Mouse (Mus musculus) lung, postnatal 0 days (tissue): ENCODE measurements around the gene Pdzrn3. TPM values are rescaled to one million over a fixed set of nuclear protein-coding genes. Genes with fewer than 3 reads are reported as not detected.

Experiments
- ATAC-seq: fragments of 200-750 bp; cut with Nextera tagmentation; 2 replicates; pipeline ENCODE4 v1.8.0; 2017; ENCODE audit warnings: moderate library complexity
- DNase-seq: peaks from one replicate; pipeline ENCODE4 v3.0.0-alpha.2; 2016; ENCODE audit warnings: low spot score
- H3K27ac ChIP-seq: fragments of 300-500 bp; sonication (generic); 2 replicates; pipeline ENCODE4 v1.5.1; 2014; ENCODE audit warnings: antibody characterized with exemption, mild to moderate bottlenecking, low read length, mixed read lengths
- H3K27me3 ChIP-seq: fragments of 300-500 bp; sonication (generic); replicated peaks from 2 replicates; pipeline ENCODE4 v1.6.1; 2014; ENCODE audit warnings: low read length, mixed read lengths; ENCODE audit not compliant: insufficient read depth
- H3K36me3 ChIP-seq: fragments of 300-500 bp; sonication (generic); 2 replicates; pipeline ENCODE4 v1.6.1; 2014; ENCODE audit warnings: low read length, mixed read lengths; ENCODE audit not compliant: insufficient read depth
- H3K4me1 ChIP-seq: fragments of 300-500 bp; sonication (generic); 2 replicates; pipeline ENCODE4 v1.6.1; 2014; ENCODE audit warnings: antibody characterized with exemption, low read depth, low read length, mixed read lengths; ENCODE audit not compliant: insufficient read depth
- H3K4me2 ChIP-seq: fragments of 300-500 bp; sonication (generic); replicated peaks from 2 replicates; pipeline ENCODE4 v1.6.1; 2014; ENCODE audit warnings: low read depth, mild to moderate bottlenecking, low read length, moderate library complexity, mixed read lengths
- H3K4me3 ChIP-seq: fragments of 300-500 bp; sonication (generic); 2 replicates; pipeline ENCODE4 v1.5.1; 2014; ENCODE audit warnings: low read depth, low read length
- H3K9ac ChIP-seq: fragments of 300-500 bp; sonication (generic); replicated peaks from 2 replicates; pipeline ENCODE4 v1.6.1; 2014; ENCODE audit warnings: low read depth, mild to moderate bottlenecking
- H3K9me3 ChIP-seq: fragments of 300-500 bp; sonication (generic); 2 replicates; pipeline ENCODE4 v1.6.1; 2016; ENCODE audit warnings: low read length, mixed read lengths
- CTCF ChIP-seq: IDR thresholded peaks from 2 replicates; pipeline ENCODE4 v1.5.1; 2016; ENCODE audit warnings: antibody characterized with exemption, mild to moderate bottlenecking
- EP300 ChIP-seq: IDR thresholded peaks from 2 replicates; pipeline ENCODE4 v1.6.1; 2016; ENCODE audit warnings: antibody characterized with exemption, mild to moderate bottlenecking, control low read depth
- WGBS: fragments of 180-500 bp; shearing (Covaris S2); extraction: QIAGEN DNeasy Blood & Tissue Kit; methylation state at CpG from one replicate; pipeline ENCODE4 v1.1.7; 2014; 5-methylcytosine and 5-hydroxymethylcytosine counted together
- polyA plus RNA-seq: library from polyadenylated mRNA; unstranded; fragments of >200 nt; fragmentation: Nextera tagmentation; extraction: Ambion mirVana; gene quantifications from 2 replicates; pipeline ENCODE4 v1.2.1, GENCODE M21; 2015

Pdzrn3 gene
- polyA plus RNA-seq, 1 experiment from 2014 or later, result 7.4 TPM

DNA sequence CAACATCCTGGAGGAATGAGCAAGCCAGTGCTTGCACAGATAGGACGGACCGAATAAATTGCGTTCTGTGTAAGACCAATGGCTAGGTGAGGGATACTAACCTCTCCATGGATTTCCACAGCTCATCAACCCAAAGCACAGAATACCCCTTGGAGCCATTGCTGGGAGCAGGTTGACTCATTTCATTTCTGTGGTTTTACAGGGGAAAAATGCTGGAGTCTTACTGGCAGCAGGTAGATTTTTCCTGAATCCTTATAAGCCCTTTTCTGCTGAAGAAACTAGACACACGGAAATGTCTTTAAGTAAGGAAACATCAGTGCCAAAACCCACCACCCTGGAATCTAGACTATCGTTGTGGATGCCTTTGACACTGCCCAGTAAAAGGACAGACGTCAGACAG lies 72.2 kb downstream of the Pdzrn3 start:
- Histone ChIP-seq H3K27ac (no peak overlapping the region), H3K4me1 (no peaks in the 10 kb centered on the region)
- 84% methylated on average over 6 of the region's 6 CpGs for WGBS

DNA sequence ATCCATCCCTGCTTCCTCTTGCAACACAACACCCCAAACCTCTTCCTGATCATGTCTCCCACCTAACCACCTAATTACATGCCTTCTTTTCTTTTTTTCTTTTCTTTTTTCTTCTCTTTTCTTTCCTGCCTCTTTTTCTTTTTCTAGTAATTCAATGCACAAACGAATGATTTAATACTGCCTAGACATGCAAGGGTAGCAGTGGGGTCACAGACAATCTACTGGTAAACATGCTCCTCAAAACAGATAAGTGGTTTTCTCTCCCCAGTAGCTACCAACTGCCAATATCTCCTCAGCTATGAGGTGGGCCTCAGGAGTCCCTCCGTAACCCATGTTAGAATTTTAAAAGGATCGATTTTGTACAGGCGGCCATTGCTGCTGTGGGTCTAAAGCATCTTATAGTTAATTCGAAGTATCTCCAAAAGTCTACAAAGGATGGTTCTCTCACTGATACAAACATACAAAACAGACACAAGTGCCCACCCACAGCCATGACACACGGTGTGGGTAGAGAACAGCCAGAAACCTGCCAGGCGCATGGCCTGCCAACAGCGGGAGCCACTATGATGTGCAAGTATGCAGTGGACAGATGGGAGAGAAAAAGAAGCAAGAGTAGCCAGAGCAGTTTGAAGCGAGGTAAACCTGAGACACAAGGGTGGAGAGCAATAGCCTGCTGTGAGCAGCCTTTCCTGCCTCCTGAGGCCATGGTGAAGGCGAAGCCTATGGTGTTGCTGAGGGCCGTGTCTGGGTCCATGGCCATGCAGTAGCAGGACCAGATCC lies 73.5 kb downstream of the Pdzrn3 start:
- no peak overlapping the region for H3K27ac ChIP-seq
- H3K27me3 ChIP-seq, result no peaks in the 10 kb centered on the region
- ATAC-seq, result no peak
- H3K4me1 ChIP-seq, result no peaks in the 10 kb centered on the region
- WGBS, result 90% methylated on average over 11 of the region's 11 CpGs
- H3K4me2 ChIP-seq, result no peak overlapping the region
- H3K4me3 ChIP-seq, result no peak overlapping the region
- no peaks in the 10 kb centered on the region for H3K36me3 ChIP-seq
- H3K9ac ChIP-seq, result no peak overlapping the region
- DNase-seq, result no peak
- no peaks in the 10 kb centered on the region for H3K9me3 ChIP-seq
- no peak for TF ChIP-seq EP300
- no peak for TF ChIP-seq CTCF

More for the DNA sequence above, 72.2 kb downstream of the Pdzrn3 start:
- H3K4me3 ChIP-seq, result no peak overlapping the region
- TF ChIP-seq CTCF (no peak), EP300 (no peak)
- DNase-seq (no peak), ATAC-seq (no peak)
- H3K36me3 ChIP-seq, result no peaks in the 10 kb centered on the region
- no peaks in the 10 kb centered on the region for H3K9me3 ChIP-seq
- H3K27me3 ChIP-seq, result no peaks in the 10 kb centered on the region
- no peak overlapping the region for H3K4me2 ChIP-seq
- no peak overlapping the region for H3K9ac ChIP-seq

DNA sequence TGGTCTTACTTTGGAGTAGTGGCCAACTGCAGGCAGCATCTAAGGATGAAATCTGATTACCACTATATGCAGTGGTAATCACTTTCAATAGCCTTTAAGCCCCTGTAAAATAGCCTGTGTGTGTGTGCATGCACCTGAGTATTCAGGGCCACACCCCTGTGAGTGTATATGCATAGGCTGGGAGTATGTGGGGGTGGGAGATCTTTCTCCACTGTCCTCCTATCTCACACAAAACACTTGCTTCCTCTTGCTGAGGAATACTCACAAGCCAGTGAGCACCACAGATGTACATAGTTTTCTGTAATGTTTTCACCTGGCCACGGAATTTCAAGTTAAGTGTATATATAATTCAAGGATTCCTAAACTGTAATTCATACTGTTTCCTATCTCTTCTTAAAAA lies 74.2 kb downstream of the Pdzrn3 start:
- TF ChIP-seq EP300 (no peak), CTCF (no peak)
- 88% methylated on average over 1 of the region's 1 CpGs for WGBS

DNA sequence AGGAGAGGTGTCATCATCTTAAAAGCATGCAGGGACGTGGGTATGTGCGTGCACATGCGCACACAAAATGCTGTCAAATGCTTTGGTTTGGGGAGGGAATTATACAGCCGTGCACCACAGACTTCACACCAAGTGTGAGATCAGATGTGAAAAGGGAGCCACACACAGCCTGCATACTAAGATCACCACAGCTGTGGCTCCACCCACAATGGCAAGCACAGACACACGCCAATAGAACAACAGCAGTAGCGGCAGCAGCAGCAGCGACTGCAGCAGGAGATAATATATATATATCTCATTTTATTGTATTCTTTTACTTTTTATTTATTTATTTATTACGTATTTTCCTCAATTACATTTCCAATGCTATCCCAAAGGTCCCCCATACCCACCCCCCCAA lies 76.5 kb downstream of the Pdzrn3 start:
- Histone ChIP-seq H3K36me3 (no peaks in the 10 kb centered on the region), H3K4me1 (no peaks in the 10 kb centered on the region), H3K9ac (no peak overlapping the region), H3K27me3 (no peaks in the 10 kb centered on the region), H3K4me2 (no peak overlapping the region), H3K9me3 (no peaks in the 10 kb centered on the region), H3K4me3 (no peak overlapping the region), H3K27ac (no peak overlapping the region)
- DNase-seq, result no peak
- ATAC-seq, result no peak
- TF ChIP-seq EP300 (no peak), CTCF (no peak)
- WGBS, result 94% methylated on average over 8 of the region's 8 CpGs

More for the DNA sequence above, 74.2 kb downstream of the Pdzrn3 start:
- Histone ChIP-seq H3K27me3 (no peaks in the 10 kb centered on the region), H3K9ac (no peak overlapping the region), H3K36me3 (no peaks in the 10 kb centered on the region), H3K27ac (no peak overlapping the region), H3K4me1 (no peaks in the 10 kb centered on the region), H3K4me2 (no peak overlapping the region), H3K4me3 (no peak overlapping the region), H3K9me3 (no peaks in the 10 kb centered on the region)
- no peak for DNase-seq
- ATAC-seq, result no peak

DNA sequence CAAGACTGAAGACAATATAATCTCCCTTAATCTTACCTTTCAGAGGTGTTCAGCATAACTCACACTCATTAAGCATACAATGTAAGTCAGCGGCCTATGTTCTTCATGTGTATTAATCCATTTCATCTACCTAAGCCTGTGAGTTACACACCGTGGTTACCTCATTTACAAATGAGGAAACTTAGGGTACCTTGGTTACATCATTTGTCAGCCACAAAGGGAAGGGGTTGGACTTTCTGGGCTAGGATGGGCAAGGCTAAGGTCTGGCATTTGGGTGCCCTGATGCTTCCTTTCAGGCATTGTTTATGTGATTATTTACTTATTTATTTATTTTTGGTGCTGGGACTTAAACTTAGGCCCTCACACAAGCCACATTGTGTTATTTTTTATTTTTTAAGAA lies 78.3 kb downstream of the Pdzrn3 start:
- TF ChIP-seq EP300, result no peak
- TF ChIP-seq CTCF, result no peak
- 90% methylated on average over 2 of the region's 2 CpGs for WGBS
- no peak overlapping the region for H3K9ac ChIP-seq
- H3K4me3 ChIP-seq, result no peak overlapping the region
- DNase-seq, result no peak
- no peaks in the 10 kb centered on the region for H3K4me1 ChIP-seq
- no peaks in the 10 kb centered on the region for H3K9me3 ChIP-seq
- no peak overlapping the region for H3K4me2 ChIP-seq
- no peaks in the 10 kb centered on the region for H3K27me3 ChIP-seq
- no peaks in the 10 kb centered on the region for H3K36me3 ChIP-seq
- no peak for ATAC-seq
- no peak overlapping the region for H3K27ac ChIP-seq

DNA sequence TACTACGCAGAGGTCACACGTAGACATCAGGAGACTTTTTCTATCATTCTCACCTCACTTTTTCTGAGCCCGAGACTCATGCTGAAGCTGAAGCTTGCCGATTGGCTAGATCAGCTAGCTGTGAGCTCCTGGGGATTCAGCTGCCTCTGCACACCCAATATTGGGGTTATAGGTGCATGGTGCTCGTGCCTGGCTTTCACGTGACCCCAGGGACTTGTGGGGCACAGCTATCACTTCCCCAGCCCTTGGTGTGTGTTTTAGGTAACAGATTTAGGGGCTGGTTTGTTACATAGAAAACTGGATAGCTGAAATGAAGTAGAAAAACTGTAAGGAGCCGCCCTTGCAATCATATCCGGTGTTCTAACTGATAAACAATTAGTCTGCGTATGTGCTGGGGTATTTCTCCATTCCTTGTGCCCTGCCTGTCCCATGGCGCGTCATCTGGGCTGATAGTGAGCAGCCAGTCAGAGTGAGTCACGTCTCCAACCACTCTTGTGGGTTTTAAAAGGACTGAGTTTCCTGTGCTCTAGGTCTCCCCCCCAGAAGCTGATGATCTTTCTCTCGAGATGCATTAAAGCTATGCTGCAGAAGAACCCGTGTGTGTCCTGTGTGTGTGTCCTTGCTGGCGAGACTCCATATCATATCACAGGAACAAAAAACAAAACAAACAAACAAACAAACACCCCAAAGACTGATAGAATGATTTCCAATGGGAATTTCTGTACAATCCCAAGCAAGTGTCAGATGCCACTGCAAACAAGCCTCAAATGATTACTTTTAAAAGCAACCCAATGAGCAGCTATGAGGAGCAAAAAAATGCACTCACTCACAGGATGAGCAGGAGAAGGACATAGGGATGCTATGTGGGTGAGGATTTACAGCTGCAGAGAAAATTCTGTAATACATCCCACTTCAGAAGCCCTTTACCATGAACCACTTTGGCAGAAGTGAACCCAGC lies 79.9 kb downstream of the Pdzrn3 start:
- no peak overlapping the region for H3K9ac ChIP-seq
- no peak for ATAC-seq

More for the DNA sequence above, 79.9 kb downstream of the Pdzrn3 start:
- H3K4me1 ChIP-seq, result no peaks in the 10 kb centered on the region
- H3K4me3 ChIP-seq, result no peak overlapping the region
- no peaks in the 10 kb centered on the region for H3K27me3 ChIP-seq
- TF ChIP-seq EP300 (no peak), CTCF (no peak)
- H3K9me3 ChIP-seq, result no peaks in the 10 kb centered on the region
- no peak overlapping the region for H3K27ac ChIP-seq
- DNase-seq, result no peak
- H3K4me2 ChIP-seq, result no peak overlapping the region
- no peaks in the 10 kb centered on the region for H3K36me3 ChIP-seq
- 77% methylated on average over 15 of the region's 15 CpGs for WGBS
